Mouse (Mus musculus) lung, postnatal 25 days (tissue): ENCODE measurements around the gene Plscr4.

Source experiments
- DNase-seq: peaks from one replicate; pipeline ENCODE4 v3.0.0; 2022; ENCODE audit warnings: low spot score

The Plscr4 gene

GRCm38 (mm10) chr9:92511696-92512095 is 54.5 kb downstream of the Plscr4 start:
- DNase-seq = no peak

DNA sequence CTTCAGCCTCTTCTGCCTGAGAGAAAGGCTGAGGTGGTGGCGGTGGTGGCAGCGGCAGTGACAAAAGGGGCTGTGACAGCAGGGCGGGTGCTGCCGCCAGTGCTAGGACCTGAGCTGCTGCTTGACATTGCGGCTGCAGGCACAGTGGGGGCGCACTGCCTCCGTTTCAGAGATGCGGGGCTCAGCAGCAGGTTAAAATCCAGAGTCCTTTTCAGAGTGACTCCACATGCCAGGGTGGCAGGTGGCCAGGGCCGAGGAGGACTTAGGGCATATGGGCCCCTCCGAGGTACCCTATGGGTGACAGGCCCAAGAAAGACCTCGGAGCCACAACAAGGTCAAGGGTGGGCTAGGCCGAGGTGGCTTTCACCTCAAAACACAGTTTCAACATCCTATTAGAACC is 59.9 kb downstream of the Plscr4 start:
- no peak for DNase-seq

- DNase-seq = no peak
Measured at GRCm38 (mm10) chr9:92520751-92521150, 63.6 kb downstream of the Plscr4 start.

GRCm38 (mm10) chr9:92524506-92524905 is 67.3 kb downstream of the Plscr4 start:
- DNase-seq = no peak

- no peak for DNase-seq
Measured at GRCm38 (mm10) chr9:92530055-92530454, 72.9 kb downstream of the Plscr4 start.

DNA sequence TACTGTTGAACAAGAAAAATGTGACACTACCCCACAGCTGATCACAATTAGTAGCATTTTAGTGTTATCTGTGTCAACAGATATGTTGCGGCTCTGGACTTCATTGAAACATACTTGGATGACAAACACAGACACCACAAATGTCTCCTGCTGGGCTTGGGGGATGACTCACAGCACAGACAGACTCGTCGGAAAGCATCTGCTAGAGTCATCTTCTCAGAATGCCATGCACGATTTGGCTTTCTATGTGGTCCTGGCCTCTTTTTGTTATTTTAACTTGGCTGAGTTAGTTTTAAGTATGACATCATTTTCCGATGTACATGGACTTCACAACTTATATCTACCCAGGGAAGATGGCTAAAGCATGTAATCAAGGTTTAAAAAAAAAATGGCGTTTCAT is 80.6 kb downstream of the Plscr4 start:
- no peak for DNase-seq

DNA sequence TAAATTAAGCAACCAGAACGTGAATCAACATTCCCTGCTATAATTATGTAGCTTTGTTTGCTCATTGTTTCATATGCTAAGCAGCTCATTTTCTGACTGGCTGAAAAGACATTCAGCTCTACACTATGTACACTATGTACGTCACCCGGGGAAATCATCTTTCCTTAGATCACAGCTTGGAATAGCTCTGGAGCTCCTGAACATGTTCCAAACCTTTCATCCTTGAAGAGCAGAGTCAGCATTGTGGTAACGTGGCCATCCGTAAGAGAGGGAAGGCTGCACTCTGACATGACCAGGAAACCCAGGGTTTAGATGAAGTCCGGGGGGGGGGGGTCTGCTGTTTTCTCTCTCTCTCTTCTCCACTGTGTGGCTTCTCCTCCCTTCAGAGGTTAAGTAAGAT is 81.0 kb downstream of the Plscr4 start:
- DNase-seq = no peak
